Mouse (Mus musculus): ENCODE measurements around the gene Evi5l.

Gene Evi5l

DNA sequence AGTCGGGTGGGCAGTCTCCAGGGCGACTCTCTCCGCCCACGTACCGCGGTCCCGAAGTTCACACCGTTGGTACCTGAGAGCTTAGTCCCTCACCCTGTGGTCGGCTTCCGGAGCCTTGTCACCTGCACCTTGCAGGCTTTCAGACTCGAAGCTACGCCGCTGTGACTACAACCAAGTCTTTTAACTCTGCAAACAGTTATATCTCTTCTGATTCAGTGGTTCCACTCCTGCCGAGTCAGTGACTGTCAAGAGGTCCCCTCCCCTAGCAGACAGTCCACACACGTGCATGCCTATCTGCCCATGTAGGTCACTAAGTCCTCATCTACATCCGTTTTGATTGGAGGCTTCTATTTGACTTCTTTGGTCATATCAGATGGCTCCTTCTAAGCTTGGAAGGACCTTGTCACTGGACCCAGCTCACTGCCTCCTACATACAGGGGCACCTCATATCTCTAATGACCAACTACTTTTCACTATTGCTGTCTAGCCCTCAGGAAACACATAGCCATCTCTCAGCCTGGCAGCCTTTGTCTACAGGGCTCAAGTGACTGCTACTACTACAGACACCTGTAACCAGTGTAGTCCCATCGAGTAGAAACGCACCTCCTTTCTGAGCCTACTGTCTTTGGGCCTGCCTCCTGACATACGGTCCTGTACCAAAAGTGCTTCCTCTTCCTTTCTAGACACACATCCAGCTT lies 73.0 kb downstream of the Evi5l start:
- DNase-seq, result peak in 1 of 2 experiments; percentile 22

DNA sequence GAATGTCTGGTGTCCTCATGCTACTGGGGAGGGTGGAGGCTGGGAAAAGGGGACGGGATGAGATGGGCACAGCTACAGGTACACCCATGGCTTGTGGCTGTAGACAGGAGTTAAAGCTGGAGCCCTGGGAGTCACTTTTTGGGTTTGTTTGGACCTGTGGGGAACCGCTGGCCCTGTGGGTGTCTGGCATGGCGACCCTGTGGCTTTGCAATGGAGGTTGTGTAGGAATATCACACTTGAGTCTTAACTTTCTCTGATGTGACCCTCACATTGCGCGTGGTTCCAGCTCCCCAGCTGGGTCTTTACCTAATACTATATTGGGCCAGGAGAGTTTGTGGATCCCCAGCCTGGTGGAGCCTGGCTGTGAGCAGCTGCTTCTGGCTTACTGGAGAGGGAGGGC lies 78.7 kb downstream of the Evi5l start:
- DNase-seq, result peak in 1 of 2 experiments; percentile 23

GRCm38 (mm10) chr8:4245737-4246136 lies 79.4 kb downstream of the Evi5l start:
- peak in 1 of 2 experiments; percentile 38 for DNase-seq

GRCm38 (mm10) chr8:4247241-4247640 lies 80.9 kb downstream of the Evi5l start:
- DNase-seq, result no peak

GRCm38 (mm10) chr8:4247951-4248540 lies 81.7 kb downstream of the Evi5l start, which contains the start of gene Tgfbr3l:
Tgfbr3l (plus strand) TSS chr8:4248214.
- DNase-seq, result peak in 1 of 2 experiments; percentile 34

DNA sequence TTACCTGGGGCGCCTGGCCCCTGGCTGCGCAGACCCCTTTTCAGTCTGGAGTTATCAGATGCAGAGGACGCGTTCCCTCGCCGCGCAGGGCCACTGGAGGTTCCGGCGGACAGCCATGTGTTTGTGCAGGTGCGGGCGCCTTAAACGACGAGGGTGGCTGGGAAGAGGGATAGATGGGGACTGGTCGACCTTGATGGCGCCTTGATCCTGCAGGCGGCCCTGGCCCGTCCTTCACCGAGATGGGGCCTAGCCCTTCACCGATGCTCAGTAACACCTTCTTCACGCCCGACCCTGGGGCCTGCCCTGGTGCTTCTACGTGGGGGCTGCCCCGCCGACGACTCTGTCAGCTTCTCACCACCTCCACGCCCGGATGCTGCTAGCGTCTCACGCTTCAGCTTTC lies 82.8 kb downstream of the Evi5l start:
- DNase-seq, result peak in 1 of 2 experiments; percentile 44

DNA sequence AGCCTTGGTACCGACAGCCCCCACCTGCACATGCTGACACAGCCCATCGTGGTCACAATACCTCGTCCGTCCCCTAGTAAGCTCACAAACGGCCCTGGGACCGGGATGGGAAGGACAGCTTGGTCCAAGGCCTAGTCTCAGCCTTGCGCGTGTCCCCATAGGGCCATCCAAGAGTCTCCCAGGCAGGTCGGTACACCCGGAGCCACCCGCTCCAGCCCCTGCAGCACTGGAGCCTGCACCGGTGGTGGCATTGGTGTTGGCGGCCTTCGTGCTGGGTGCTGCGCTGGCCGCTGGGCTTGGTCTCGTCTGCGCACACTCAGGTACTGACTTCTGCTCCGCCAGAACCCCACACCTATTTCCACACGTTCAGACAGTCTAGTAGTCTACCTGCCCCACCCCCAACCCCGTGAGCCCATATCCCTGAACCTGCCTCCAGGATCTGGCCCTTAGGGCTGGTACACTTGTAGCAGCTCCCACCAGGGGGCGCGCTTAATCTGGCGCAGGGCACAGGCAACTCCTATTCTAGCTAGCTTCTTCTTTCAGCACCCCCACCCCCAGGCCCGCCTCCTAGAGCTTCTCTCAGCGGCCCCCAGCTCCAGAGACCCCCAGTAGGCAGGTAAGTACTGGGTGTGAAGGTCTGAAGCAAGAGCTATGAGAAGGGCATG lies 84.1 kb downstream of the Evi5l start:
- DNase-seq, result peak; percentile 89

DNA sequence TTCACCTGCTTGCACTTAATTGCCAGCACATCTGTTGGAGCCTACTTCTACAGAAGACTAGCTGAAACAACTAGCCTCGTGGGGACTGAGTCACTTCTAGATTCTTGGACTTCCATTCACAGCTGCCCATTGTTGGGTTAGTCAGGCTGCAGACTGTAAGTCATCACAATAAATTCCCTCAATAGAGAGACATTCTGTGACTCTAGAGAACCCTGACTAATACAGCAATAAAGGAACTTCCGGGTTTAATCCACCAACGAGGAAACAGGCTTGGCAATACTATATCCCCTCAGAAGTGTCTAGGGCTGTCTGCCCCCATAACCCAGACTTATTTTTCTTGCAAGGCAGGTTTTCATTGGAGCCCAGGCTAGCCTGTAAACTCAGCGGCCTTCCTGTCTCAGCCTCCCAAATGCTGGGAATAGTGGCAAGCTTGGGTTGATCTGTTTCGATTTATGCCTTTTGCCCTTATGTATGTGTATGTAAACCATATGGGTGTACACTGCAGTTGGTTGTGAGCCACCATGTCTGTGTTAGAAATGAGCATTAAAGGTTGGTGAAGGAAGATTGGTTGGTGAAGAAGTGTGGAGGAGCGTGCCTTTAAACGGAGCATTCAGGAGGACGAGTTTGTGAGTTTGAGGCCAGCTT lies 85.9 kb downstream of the Evi5l start:
- no peak for DNase-seq

GRCm38 (mm10) chr8:4252934-4253841 lies 86.8 kb downstream of the Evi5l start, which contains the start of gene Snapc2:
Snapc2 (plus strand) TSS chr8:4253080.
- DNase-seq, result peak; percentile 98 to 99

DNA sequence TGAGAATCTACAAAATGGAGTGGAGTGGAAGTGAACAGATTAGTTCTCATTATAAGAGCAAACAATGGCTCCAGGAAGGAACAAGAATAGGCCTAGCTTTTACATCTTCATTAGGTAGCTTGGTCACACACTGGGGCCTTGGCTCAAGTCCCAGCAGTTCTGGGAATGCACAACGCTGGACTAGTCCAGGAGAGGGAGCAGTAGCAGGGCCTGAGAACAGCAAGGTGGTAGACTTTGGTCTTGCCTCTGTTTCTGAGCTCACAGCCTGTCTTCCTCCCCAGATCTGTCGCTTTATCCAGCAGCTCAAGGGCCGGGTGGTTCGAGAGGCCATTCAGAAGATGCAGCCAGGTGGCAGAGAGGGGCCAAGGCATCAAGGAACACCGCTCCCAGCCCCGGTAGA lies 87.6 kb downstream of the Evi5l start:
- DNase-seq, result peak; percentile 86 to 90

- peak in 1 of 2 experiments; percentile 30 for DNase-seq
These were observed 89.1 kb downstream of the Evi5l start for GRCm38 (mm10) chr8:4255471-4255870.

DNA sequence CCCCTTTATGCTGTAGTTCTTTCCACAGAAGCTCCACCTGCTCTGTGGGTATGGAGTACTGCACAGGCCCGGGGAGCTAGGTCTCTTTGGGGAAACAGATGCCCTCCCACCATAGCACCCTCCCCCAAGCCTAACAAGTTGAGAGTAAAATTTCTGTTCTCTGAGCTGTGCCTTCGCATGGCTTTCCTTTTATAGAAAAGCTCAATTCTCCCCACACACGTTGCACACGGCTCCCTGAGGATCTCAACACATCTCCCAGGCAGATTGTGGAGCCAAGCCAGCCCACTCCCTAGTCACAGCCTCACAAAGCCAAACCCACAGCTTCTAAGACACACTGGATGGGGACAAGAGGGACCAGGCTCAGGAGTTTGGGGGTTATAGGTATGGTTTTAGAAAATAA lies 90.5 kb downstream of the Evi5l start:
- peak in 1 of 2 experiments; percentile 31 for DNase-seq

DNA sequence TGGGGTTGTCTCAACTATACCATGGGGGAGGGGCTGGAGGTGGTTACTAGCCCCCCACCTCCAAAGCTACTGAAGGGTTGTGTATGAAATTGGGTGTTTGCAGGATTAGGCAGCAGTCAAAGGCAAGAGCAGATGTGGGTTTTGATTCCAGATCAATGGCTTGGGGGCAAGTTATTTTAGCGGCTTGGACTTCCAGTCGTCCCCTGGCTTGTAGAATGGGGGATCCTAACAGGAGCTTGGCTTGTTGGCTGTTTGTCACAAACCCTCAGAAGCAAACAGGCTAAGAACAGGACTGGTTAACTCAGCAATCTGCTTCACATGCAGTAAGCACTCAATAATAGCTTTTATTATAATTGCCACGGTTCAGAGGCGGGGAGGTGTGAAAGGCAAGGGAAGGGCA lies 91.0 kb downstream of the Evi5l start:
- no peak for DNase-seq

- DNase-seq, result peak; percentile 69 to 72
These were observed 91.9 kb downstream of the Evi5l start for GRCm38 (mm10) chr8:4258233-4258632.

GRCm38 (mm10) chr8:4258678-4259077 lies 92.3 kb downstream of the Evi5l start:
- no peak for DNase-seq

- DNase-seq, result peak; percentile 98
These were observed 92.9 kb downstream of the Evi5l start, which contains the start of gene Ctxn1 for GRCm38 (mm10) chr8:4259125-4259804. Ctxn1 (minus strand) TSS chr8:4259274.

DNA sequence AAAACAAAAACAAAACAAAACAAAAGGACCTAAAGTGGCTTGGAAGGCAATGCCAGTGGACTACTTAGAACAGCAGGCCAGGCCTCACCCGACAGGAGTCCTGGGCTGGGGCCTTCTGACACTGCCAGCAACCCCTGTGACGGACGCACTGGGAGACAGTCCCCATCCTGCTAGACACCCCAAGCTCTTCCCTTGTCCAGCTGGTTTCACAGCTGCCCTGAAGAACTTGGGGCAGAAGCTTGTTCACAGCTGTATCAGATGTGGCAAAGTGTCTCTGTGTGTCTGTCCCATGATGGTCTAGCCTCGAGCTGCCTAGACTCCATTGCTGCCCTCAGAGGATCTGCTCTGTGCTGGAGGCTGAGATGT lies 93.4 kb downstream of the Evi5l start:
- no peak for DNase-seq

Data from kidney, postnatal 25 days (tissue).